Mouse (Mus musculus): ENCODE measurements around the gene Ddx4. TPM values are rescaled to one million over a fixed set of nuclear protein-coding genes. Genes with fewer than 3 reads are reported as not detected.

The Ddx4 gene
- total RNA-seq (2023) = under 1 TPM; 0.13 to 0.20 TPM

DNA sequence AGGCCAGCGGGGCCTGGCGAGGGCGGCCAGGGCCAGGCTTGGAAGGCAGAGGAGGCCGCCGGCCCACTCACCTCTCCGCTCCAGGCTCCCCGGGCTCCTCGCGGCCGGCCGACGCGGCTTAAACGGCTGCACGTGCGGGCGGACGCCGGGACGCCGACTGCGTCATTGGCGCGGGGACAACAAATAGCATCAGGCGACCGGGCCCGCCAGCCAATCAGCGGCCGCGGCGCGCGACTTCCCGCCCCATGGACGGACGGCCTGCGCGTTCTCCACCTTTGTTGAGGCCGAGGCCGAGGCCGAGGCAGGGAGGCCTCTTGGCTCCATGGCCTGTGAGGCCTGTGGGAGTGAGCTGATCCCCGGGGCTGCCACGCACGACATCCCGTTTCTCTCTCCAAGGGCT, at the start of gene Ddx4:
Gene Ddx4, minus strand, starts transcription at position 271 of the 400 bp plus-strand sequence.

DNA sequence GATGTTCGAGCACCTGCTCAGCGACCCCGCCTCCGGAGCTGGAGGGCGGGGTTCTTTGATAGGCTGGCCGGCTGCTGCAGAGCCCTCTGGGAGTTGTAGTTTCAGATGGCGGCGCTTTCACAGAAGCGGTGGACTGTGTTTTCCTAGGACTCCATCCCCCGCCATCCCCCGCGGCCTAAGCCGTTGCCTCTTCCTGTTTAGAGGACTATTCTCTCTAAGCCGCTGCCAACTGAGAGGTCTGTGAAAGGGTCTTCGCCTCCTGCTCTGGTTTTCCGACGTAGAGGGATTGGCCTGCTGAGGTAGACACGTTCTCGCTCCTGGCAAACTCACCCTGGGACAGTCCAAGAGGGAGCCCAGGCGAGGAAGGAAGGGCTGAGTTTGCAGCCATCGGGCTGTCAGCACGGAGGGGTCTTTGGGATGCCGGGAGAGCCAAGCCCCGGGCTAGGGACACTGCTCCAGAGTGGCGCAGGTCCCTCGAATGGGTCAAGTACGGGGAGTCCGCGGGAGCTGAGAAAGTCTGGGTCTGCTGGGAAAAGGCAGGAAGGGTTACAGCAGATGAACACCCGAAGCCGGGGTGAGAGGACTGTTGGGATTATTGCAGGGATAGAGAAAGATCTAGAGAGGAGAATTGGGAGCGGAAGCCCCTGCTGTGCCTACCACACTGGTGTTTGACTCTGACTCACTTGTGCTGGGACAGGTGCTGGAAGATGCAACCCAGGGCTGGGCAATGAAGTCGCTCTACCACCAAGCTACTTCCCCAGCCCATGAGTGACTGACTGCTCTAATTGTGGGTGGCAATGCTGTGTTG, 8.5 kb upstream of the Ddx4 start, which contains the start of gene Slc38a9:
Gene Slc38a9, plus strand, starts transcription at position 178 of the 808 bp plus-strand sequence.

DNA sequence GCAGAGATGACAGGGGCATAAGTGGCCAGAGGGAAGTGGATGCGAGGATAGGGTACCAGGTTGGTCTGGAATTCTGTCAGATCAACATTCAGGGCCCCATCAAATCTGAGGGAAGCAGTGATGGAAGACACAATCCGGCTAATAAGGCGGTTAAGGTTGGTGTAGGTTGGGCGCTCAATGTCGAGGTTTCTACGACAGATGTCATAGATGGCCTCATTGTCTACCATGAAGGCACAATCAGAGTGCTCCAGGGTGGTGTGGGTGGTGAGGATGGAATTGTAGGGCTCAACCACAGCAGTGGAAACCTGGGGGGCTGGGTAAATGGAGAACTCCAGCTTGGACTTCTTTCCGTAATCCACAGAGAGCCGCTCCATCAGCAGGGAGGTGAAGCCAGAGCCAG, 58.0 kb downstream of the Ddx4 start, which contains the start of gene Il31ra:
Gene Il31ra, minus strand, starts transcription at position 101 of the 400 bp plus-strand sequence.

Other genes starting within 250 kb of the Ddx4 start
- gene Il6st, start 188.4 kb downstream of the Ddx4 start, total RNA-seq (2023) = 10 to 100 TPM; 58.1 to 85.8 TPM
- gene Il31ra, start 58.1 kb downstream of the Ddx4 start, total RNA-seq (2023) = 1 to 10 TPM; 1.6 to 1.8 TPM
- 10 to 100 TPM; 33.4 to 34.7 TPM for gene Slc38a9, start 8.3 kb upstream of the Ddx4 start, total RNA-seq (2023)
- 1 to 10 TPM in 1 of 2 experiments, under 1 TPM in 1; 0.77 to 2.1 TPM for gene Plpp1, start 148.3 kb upstream of the Ddx4 start, total RNA-seq (2023)